Mouse (Mus musculus) neutrophil, adult 65 days (primary cell): ENCODE measurements around the gene Brd7. TPM values are rescaled to one million over a fixed set of nuclear protein-coding genes. Genes with fewer than 3 reads are reported as not detected.

Experiments
- total RNA-seq: library from RNA; stranded (reverse); gene quantifications from 2 replicates; pipeline ENCODE4 v1.2.4, GENCODE M21; 2023

Gene Brd7
- total RNA-seq, result 65.9 and 69.0 TPM in 2 replicates

DNA sequence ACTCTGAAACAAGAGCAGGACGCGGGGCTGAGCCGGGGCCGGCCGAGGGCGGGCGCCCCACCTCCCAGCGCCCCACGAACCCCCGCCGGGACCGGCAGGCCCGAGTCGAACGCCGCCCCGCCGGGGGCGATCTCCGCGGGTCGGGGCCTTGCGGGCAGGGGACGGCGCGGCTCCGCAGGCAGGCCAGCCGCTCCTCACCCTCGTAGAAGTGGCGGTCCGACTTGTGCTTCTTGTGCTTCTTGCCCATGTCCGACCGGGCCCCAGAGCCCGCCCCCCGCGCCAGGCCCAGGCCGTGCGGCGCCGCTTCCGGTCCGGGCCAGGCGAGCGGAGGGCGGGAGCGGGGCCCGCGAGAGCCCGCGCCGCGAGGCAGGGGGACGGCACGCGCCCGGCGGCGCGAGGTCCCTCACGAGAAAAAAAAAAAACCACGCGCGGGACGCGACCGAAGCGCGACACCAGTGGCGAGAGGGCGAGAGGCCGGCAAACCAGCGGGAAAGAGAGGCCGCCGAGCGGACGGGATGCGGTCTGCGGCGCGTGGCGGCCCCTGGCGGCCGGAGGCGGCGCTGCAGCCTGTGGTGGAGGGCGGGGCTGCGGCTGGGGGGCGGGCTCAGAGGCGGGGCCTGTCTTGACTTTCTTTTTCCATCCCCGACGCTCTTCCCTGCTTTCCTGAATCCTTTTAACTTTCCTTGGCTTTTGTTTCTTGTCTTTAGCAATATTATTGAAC lies at the start of gene Brd7:
TSS of gene Brd7 (minus strand) at position 487 of the 721 bp plus-strand sequence.

Other genes starting within 250 kb of the Brd7 start
- gene Cnep1r1, start 243.4 kb downstream of the Brd7 start, total RNA-seq, result 16.4 and 22.2 TPM in 2 replicates
- 6.7 and 10.1 TPM in 2 replicates for gene Heatr3, start 224.3 kb downstream of the Brd7 start, total RNA-seq
- 27.0 and 28.6 TPM in 2 replicates for gene Tent4b, start 163.0 kb downstream of the Brd7 start, total RNA-seq
- gene Adcy7, start 89.8 kb downstream of the Brd7 start, total RNA-seq, result 47.2 and 61.4 TPM in 2 replicates
- gene Nkd1, start 159.2 kb upstream of the Brd7 start, total RNA-seq, result not detected in 2 replicates